Mouse (Mus musculus): ENCODE results near the gene 2610301B20Rik. TPM values are rescaled to one million over a fixed set of nuclear protein-coding genes. Genes with fewer than 3 reads are reported as not detected.

Gene 2610301B20Rik
- 1.5 TPM in 2 replicates for polyA plus RNA-seq (2012; rRNA removed)

- Histone ChIP-seq H3K4me3 (ENCODE audit: extremely low read depth, insufficient read depth, insufficient read length) (peak within 1 kb of the TSS; percentile 83), H3K36me3 (ENCODE audit: control insufficient read depth, insufficient read depth, low read length) (no peaks in the 10 kb centered on the region), H3K4me1 (ENCODE audit: control insufficient read depth, insufficient read depth, insufficient read length) (no peaks in the 10 kb centered on the region), H3K27me3 (ENCODE audit: control insufficient read depth, insufficient read depth, low read length) (no peaks in the 10 kb centered on the region), H3K27ac (ENCODE audit: insufficient read depth, low read length) (peak within 1 kb of the TSS; percentile 96)
- peak; percentile 78 to 88 for DNase-seq (ENCODE audit: low read depth in 1 of 2, low spot score in 2 of 2)
- WGBS = 1% methylated on average over 68 of the region's 68 CpGs
- TF ChIP-seq CTCF (IDR thresholded peaks at IDR 0.05; ENCODE audit: extremely low read depth, insufficient read depth, insufficient read length, insufficient replicate concordance) (no peak), POLR2A (IDR thresholded peaks at IDR 0.05; ENCODE audit: low read depth, low read length) (no peak)
Measured at GRCm38 (mm10) chr4:10873920-10874665, at the start of gene 2610301B20Rik. Gene 2610301B20Rik, plus strand, starts transcription at chr4:10874498.

- no peak overlapping the region for H3K27ac ChIP-seq (ENCODE audit: insufficient read depth, low read length)
- peaks cover 3% of the 10 kb centered on the region; the same call in 1 of the 2 replicates for H3K4me1 ChIP-seq (ENCODE audit: control insufficient read depth, insufficient read depth, insufficient read length)
- TF ChIP-seq POLR2A (IDR thresholded peaks at IDR 0.05; ENCODE audit: low read depth, low read length) = no peak
- TF ChIP-seq CTCF (IDR thresholded peaks at IDR 0.05; ENCODE audit: extremely low read depth, insufficient read depth, insufficient read length, insufficient replicate concordance) = no peak
- no peaks in the 10 kb centered on the region for H3K27me3 ChIP-seq (ENCODE audit: control insufficient read depth, insufficient read depth, low read length)
- H3K36me3 ChIP-seq (ENCODE audit: control insufficient read depth, insufficient read depth, low read length) = no peaks in the 10 kb centered on the region
- H3K4me3 ChIP-seq (ENCODE audit: extremely low read depth, insufficient read depth, insufficient read length) = no peak overlapping the region
- peak in 1 of 2 experiments; percentile 9 for DNase-seq (ENCODE audit: low read depth in 1 of 2, low spot score in 2 of 2)
- WGBS = 58% methylated on average over 1 of the region's 1 CpGs
Measured at GRCm38 (mm10) chr4:10833273-10833672, 41.0 kb upstream of the 2610301B20Rik start.

- Histone ChIP-seq H3K27me3 (ENCODE audit: control insufficient read depth, insufficient read depth, low read length) (no peaks in the 10 kb centered on the region), H3K27ac (ENCODE audit: insufficient read depth, low read length) (no peak overlapping the region), H3K4me3 (ENCODE audit: extremely low read depth, insufficient read depth, insufficient read length) (no peak overlapping the region), H3K36me3 (ENCODE audit: control insufficient read depth, insufficient read depth, low read length) (no peaks in the 10 kb centered on the region), H3K4me1 (ENCODE audit: control insufficient read depth, insufficient read depth, insufficient read length) (peaks cover 3% of the 10 kb centered on the region; the same call in 1 of the 2 replicates)
- no peak for TF ChIP-seq CTCF (IDR thresholded peaks at IDR 0.05; ENCODE audit: extremely low read depth, insufficient read depth, insufficient read length, insufficient replicate concordance)
- no peak for TF ChIP-seq POLR2A (IDR thresholded peaks at IDR 0.05; ENCODE audit: low read depth, low read length)
- 77% methylated on average over 6 of the region's 6 CpGs for WGBS
- peak in 1 of 2 experiments; percentile 16 for DNase-seq (ENCODE audit: low read depth in 1 of 2, low spot score in 2 of 2)
Measured at GRCm38 (mm10) chr4:10835252-10836051, 38.8 kb upstream of the 2610301B20Rik start.

- H3K4me1 ChIP-seq (ENCODE audit: control insufficient read depth, insufficient read depth, insufficient read length) = no peaks in the 10 kb centered on the region
- TF ChIP-seq POLR2A (IDR thresholded peaks at IDR 0.05; ENCODE audit: low read depth, low read length) = no peak
- no peak for TF ChIP-seq CTCF (IDR thresholded peaks at IDR 0.05; ENCODE audit: extremely low read depth, insufficient read depth, insufficient read length, insufficient replicate concordance)
- DNase-seq (ENCODE audit: low read depth in 1 of 2, low spot score in 2 of 2) = no peak
- no peak overlapping the region for H3K27ac ChIP-seq (ENCODE audit: insufficient read depth, low read length)
- 85% methylated on average over 7 of the region's 7 CpGs for WGBS
- H3K27me3 ChIP-seq (ENCODE audit: control insufficient read depth, insufficient read depth, low read length) = no peaks in the 10 kb centered on the region
- H3K36me3 ChIP-seq (ENCODE audit: control insufficient read depth, insufficient read depth, low read length) = no peaks in the 10 kb centered on the region
- H3K4me3 ChIP-seq (ENCODE audit: extremely low read depth, insufficient read depth, insufficient read length) = no peak overlapping the region
Measured at GRCm38 (mm10) chr4:10845848-10846247, 28.4 kb upstream of the 2610301B20Rik start.

GRCm38 (mm10) chr4:10849812-10850211, 24.5 kb upstream of the 2610301B20Rik start:
- Histone ChIP-seq H3K27ac (ENCODE audit: insufficient read depth, low read length) (no peak overlapping the region), H3K4me1 (ENCODE audit: control insufficient read depth, insufficient read depth, insufficient read length) (no peaks in the 10 kb centered on the region), H3K36me3 (ENCODE audit: control insufficient read depth, insufficient read depth, low read length) (no peaks in the 10 kb centered on the region), H3K27me3 (ENCODE audit: control insufficient read depth, insufficient read depth, low read length) (no peaks in the 10 kb centered on the region), H3K4me3 (ENCODE audit: extremely low read depth, insufficient read depth, insufficient read length) (no peak overlapping the region)
- 85% methylated on average over 7 of the region's 7 CpGs for WGBS
- DNase-seq (ENCODE audit: low read depth in 1 of 2, low spot score in 2 of 2) = no peak
- no peak for TF ChIP-seq POLR2A (IDR thresholded peaks at IDR 0.05; ENCODE audit: low read depth, low read length)
- TF ChIP-seq CTCF (IDR thresholded peaks at IDR 0.05; ENCODE audit: extremely low read depth, insufficient read depth, insufficient read length, insufficient replicate concordance) = no peak

- H3K4me3 ChIP-seq (ENCODE audit: extremely low read depth, insufficient read depth, insufficient read length) = no peak overlapping the region
- DNase-seq (ENCODE audit: low read depth in 1 of 2, low spot score in 2 of 2) = no peak
- H3K36me3 ChIP-seq (ENCODE audit: control insufficient read depth, insufficient read depth, low read length) = no peaks in the 10 kb centered on the region
- TF ChIP-seq POLR2A (IDR thresholded peaks at IDR 0.05; ENCODE audit: low read depth, low read length) = no peak
- TF ChIP-seq CTCF (IDR thresholded peaks at IDR 0.05; ENCODE audit: extremely low read depth, insufficient read depth, insufficient read length, insufficient replicate concordance) = no peak
- H3K4me1 ChIP-seq (ENCODE audit: control insufficient read depth, insufficient read depth, insufficient read length) = no peaks in the 10 kb centered on the region
- 71% methylated on average over 5 of the region's 5 CpGs for WGBS
- no peaks in the 10 kb centered on the region for H3K27me3 ChIP-seq (ENCODE audit: control insufficient read depth, insufficient read depth, low read length)
- no peak overlapping the region for H3K27ac ChIP-seq (ENCODE audit: insufficient read depth, low read length)
Measured at GRCm38 (mm10) chr4:10851013-10851412, 23.3 kb upstream of the 2610301B20Rik start.

All from spleen, adult 2 months (tissue).